Mouse (Mus musculus): Measurements from ENCODE around the gene Eps8l2. TPM values are rescaled to one million over a fixed set of nuclear protein-coding genes. Genes with fewer than 3 reads are reported as not detected.

The Eps8l2 gene
- polyA plus RNA-seq, 1 experiment from 2014 or later: 1.2 TPM

GRCm38 (mm10) chr7:141410631-141411030 is 72.0 kb downstream of the Eps8l2 start:
- no peak overlapping the region for H3K9ac ChIP-seq
- no peak overlapping the region for H3K27ac ChIP-seq
- ATAC-seq (ENCODE audit: low FRiP score) (no peak), DNase-seq (ENCODE audit: low spot score) (no peak)
- H3K36me3 ChIP-seq (replicated peaks; ENCODE audit: control insufficient read depth, insufficient read depth): peaks cover 32% of the 10 kb centered on the region; the same call in 1 of the 2 replicates
- peaks cover 13% of the 10 kb centered on the region for H3K4me1 ChIP-seq (replicated peaks; ENCODE audit: control insufficient read depth, insufficient read depth, low read length)
- H3K9me3 ChIP-seq (ENCODE audit: control insufficient read depth, low read length): no peaks in the 10 kb centered on the region
- H3K4me2 ChIP-seq (replicated peaks): no peak overlapping the region
- no peaks in the 10 kb centered on the region for H3K27me3 ChIP-seq (ENCODE audit: control insufficient read depth, insufficient read depth, low read length)
- no peak overlapping the region for H3K4me3 ChIP-seq (replicated peaks; ENCODE audit: low read length)
- 91% methylated on average over 8 of the region's 8 CpGs for WGBS

- 94% methylated on average over 1 of the region's 1 CpGs for WGBS
- H3K36me3 ChIP-seq (replicated peaks; ENCODE audit: control insufficient read depth, insufficient read depth): peaks cover 32% of the 10 kb centered on the region; the same call in 1 of the 2 replicates
- ATAC-seq (ENCODE audit: low FRiP score): no peak
Measured at GRCm38 (mm10) chr7:141411667-141412066, 73.0 kb downstream of the Eps8l2 start.

More at GRCm38 (mm10) chr7:141411667-141412066, 73.0 kb downstream of the Eps8l2 start:
- Histone ChIP-seq H3K4me2 (replicated peaks) (no peak overlapping the region), H3K4me3 (replicated peaks; ENCODE audit: low read length) (no peak overlapping the region), H3K4me1 (replicated peaks; ENCODE audit: control insufficient read depth, insufficient read depth, low read length) (peaks cover 13% of the 10 kb centered on the region), H3K9me3 (ENCODE audit: control insufficient read depth, low read length) (no peaks in the 10 kb centered on the region), H3K9ac (no peak overlapping the region), H3K27ac (no peak overlapping the region), H3K27me3 (ENCODE audit: control insufficient read depth, insufficient read depth, low read length) (no peaks in the 10 kb centered on the region)
- no peak for DNase-seq (ENCODE audit: low spot score)

Other genes with a start within 250 kb of the Eps8l2 start
- 2.5 and 3.1 TPM in 2 replicates for gene Sigirr, start 238.3 kb upstream of the Eps8l2 start, polyA plus RNA-seq (2014; fragmentation: Nextera tagmentation; extraction: Ambion mirVana)
- 0.27 and 0.32 TPM in 2 replicates for gene Ano9, start 221.1 kb upstream of the Eps8l2 start, polyA plus RNA-seq (2014; fragmentation: Nextera tagmentation; extraction: Ambion mirVana)
- gene Ptdss2, start 216.5 kb upstream of the Eps8l2 start, polyA plus RNA-seq (2014; fragmentation: Nextera tagmentation; extraction: Ambion mirVana): 86.1 and 92.0 TPM in 2 replicates
- 53.5 and 56.1 TPM in 2 replicates for gene Rnh1, start 166.0 kb upstream of the Eps8l2 start, polyA plus RNA-seq (2014; fragmentation: Nextera tagmentation; extraction: Ambion mirVana)
- 168 and 187 TPM in 2 replicates for gene Hras, start 144.9 kb upstream of the Eps8l2 start, polyA plus RNA-seq (2014; fragmentation: Nextera tagmentation; extraction: Ambion mirVana)
- gene Lrrc56, start 144.7 kb upstream of the Eps8l2 start, polyA plus RNA-seq (2014; fragmentation: Nextera tagmentation; extraction: Ambion mirVana): 6.6 and 7.6 TPM in 2 replicates
- gene Lmntd2, start 124.8 kb upstream of the Eps8l2 start, polyA plus RNA-seq (2014; fragmentation: Nextera tagmentation; extraction: Ambion mirVana): 0.20 and 0.66 TPM in 2 replicates
- 20.2 and 23.5 TPM in 2 replicates for gene Rassf7, start 123.0 kb upstream of the Eps8l2 start, polyA plus RNA-seq (2014; fragmentation: Nextera tagmentation; extraction: Ambion mirVana)
- 61.8 and 63.5 TPM in 2 replicates for gene Phrf1, start 110.1 kb upstream of the Eps8l2 start, polyA plus RNA-seq (2014; fragmentation: Nextera tagmentation; extraction: Ambion mirVana)
- gene Irf7, start 72.4 kb upstream of the Eps8l2 start, polyA plus RNA-seq (2014; fragmentation: Nextera tagmentation; extraction: Ambion mirVana): 1.4 and 1.6 TPM in 2 replicates
- gene Cdhr5, start 62.1 kb upstream of the Eps8l2 start, polyA plus RNA-seq (2014; fragmentation: Nextera tagmentation; extraction: Ambion mirVana): not detected in 2 replicates
- 3.2 and 4.1 TPM in 2 replicates for gene Sct, start 59.7 kb upstream of the Eps8l2 start, polyA plus RNA-seq (2014; fragmentation: Nextera tagmentation; extraction: Ambion mirVana)
- 0.65 and 0.88 TPM in 2 replicates for gene Drd4, start 46.9 kb upstream of the Eps8l2 start, polyA plus RNA-seq (2014; fragmentation: Nextera tagmentation; extraction: Ambion mirVana)
- 187 TPM in 2 replicates for gene Deaf1, start 11.2 kb upstream of the Eps8l2 start, polyA plus RNA-seq (2014; fragmentation: Nextera tagmentation; extraction: Ambion mirVana)
- 24.7 and 32.6 TPM in 2 replicates for gene Tmem80, start 11.1 kb upstream of the Eps8l2 start, polyA plus RNA-seq (2014; fragmentation: Nextera tagmentation; extraction: Ambion mirVana)
- gene Taldo1, start 53.3 kb downstream of the Eps8l2 start, polyA plus RNA-seq (2014; fragmentation: Nextera tagmentation; extraction: Ambion mirVana): 271 and 278 TPM in 2 replicates
- gene Gatd1, start 75.3 kb downstream of the Eps8l2 start, polyA plus RNA-seq (2014; fragmentation: Nextera tagmentation; extraction: Ambion mirVana): 36.9 and 43.4 TPM in 2 replicates
- 46.9 and 50.3 TPM in 2 replicates for gene Cend1, start 90.6 kb downstream of the Eps8l2 start, polyA plus RNA-seq (2014; fragmentation: Nextera tagmentation; extraction: Ambion mirVana)
- 73.0 and 81.4 TPM in 2 replicates for gene Slc25a22, start 99.0 kb downstream of the Eps8l2 start, polyA plus RNA-seq (2014; fragmentation: Nextera tagmentation; extraction: Ambion mirVana)
- 3.1 and 4.2 TPM in 2 replicates for gene Pidd1, start 105.1 kb downstream of the Eps8l2 start, polyA plus RNA-seq (2014; fragmentation: Nextera tagmentation; extraction: Ambion mirVana)
- 669 and 782 TPM in 2 replicates for gene Rplp2, start 108.5 kb downstream of the Eps8l2 start, polyA plus RNA-seq (2014; fragmentation: Nextera tagmentation; extraction: Ambion mirVana)
- gene Pnpla2, start 116.3 kb downstream of the Eps8l2 start, polyA plus RNA-seq (2014; fragmentation: Nextera tagmentation; extraction: Ambion mirVana): 15.3 and 18.4 TPM in 2 replicates
- 3.7 and 8.1 TPM in 2 replicates for gene Cracr2b, start 122.2 kb downstream of the Eps8l2 start, polyA plus RNA-seq (2014; fragmentation: Nextera tagmentation; extraction: Ambion mirVana)
- 47.0 and 50.4 TPM in 2 replicates for gene Cd151, start 128.5 kb downstream of the Eps8l2 start, polyA plus RNA-seq (2014; fragmentation: Nextera tagmentation; extraction: Ambion mirVana)
- gene Polr2l, start 136.3 kb downstream of the Eps8l2 start, polyA plus RNA-seq (2014; fragmentation: Nextera tagmentation; extraction: Ambion mirVana): 81.9 and 93.0 TPM in 2 replicates
- gene Tspan4, start 136.4 kb downstream of the Eps8l2 start, polyA plus RNA-seq (2014; fragmentation: Nextera tagmentation; extraction: Ambion mirVana): 61.0 and 62.2 TPM in 2 replicates
- gene Chid1, start 201.0 kb downstream of the Eps8l2 start, polyA plus RNA-seq (2014; fragmentation: Nextera tagmentation; extraction: Ambion mirVana): 45.5 and 47.8 TPM in 2 replicates
- 104 TPM in 2 replicates for gene Ap2a2, start 223.3 kb downstream of the Eps8l2 start, polyA plus RNA-seq (2014; fragmentation: Nextera tagmentation; extraction: Ambion mirVana)

All from hindbrain, embryonic 14.5 days (tissue).